Mouse (Mus musculus) spleen, adult 12 weeks (tissue): Measurements from ENCODE around the gene Uqcc1.
A peak's percentile ranks its signal among the peaks of the same experiment; 100 is the strongest.

Experiments used
- DNase-seq: peaks from one replicate; pipeline ENCODE4 v3.0.0; 2022; ENCODE audit warnings: low spot score

Gene Uqcc1

DNA sequence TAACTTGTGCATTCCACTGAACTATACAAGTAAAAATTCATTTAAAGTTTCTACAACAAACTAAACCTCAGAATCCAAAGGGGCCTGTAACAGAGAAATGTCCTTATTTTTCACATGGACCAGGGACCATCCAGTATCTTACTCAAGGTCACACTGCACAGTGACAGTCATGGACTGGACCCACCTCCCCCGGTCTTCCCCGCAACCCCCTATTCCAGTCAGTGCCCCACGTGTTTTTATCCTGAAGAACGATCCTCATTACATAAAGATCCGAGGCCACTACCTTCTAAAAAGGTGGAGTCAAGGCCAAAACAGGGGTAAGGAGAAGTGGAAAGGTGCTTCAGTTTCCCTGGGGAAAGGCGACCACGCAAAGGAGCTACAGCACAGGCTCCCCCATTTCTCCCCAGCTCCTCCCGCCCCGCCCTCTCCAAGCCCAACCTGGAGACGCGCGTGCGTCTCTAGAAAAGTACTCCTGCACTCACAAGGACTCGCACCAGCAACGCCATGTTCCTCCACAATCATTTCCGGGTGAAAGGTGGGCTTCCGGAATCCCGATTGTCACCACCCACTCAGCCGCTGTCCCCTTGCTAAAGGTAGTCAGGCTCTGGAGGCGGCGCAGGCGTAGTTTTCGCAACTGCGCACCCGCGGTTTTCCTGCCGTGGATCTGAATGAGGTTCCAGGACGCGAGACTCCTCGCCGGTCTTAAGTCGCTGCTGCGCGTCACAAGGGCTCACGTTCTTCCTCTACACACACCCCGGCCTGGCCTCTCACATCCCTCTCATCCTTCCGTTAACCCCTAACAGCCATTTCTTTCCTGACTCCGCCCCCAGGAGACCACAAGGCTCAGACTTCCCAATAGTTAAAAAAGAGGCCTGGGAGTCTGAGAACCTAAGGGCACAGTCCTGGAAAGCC is at the start of gene Uqcc1:
TSS of gene Uqcc1 (minus strand) at position 780 of the 912 bp plus-strand sequence.
- DNase-seq = peak; percentile 78

GRCm38 (mm10) chr2:155979328-155979991 is 49.4 kb upstream of the Uqcc1 start:
- DNase-seq = peak; percentile 40

- no peak for DNase-seq
These were observed 44.1 kb upstream of the Uqcc1 start for GRCm38 (mm10) chr2:155974087-155974731.

DNA sequence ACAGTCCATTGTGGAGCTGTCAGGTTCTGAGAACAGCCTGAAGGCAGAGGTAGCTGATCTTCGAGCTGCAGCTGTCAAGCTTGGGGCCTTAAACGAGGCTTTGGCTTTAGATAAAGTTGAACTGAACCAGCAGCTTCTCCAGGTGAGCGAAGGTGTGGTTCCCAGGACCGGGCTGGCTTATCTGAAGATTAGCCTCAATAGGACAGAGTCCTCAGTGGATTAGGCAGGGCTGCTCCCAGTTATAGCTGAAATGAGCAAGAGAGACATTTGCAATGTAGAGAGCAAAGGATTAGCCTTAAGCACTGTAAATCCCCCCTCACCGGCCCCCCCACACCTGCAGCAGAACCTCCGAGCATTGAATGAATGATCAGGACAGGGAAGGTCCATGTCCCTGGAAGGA is 43.2 kb upstream of the Uqcc1 start:
- no peak for DNase-seq

- DNase-seq = no peak
These were observed 32.9 kb upstream of the Uqcc1 start for GRCm38 (mm10) chr2:155962991-155963390.

- no peak for DNase-seq
These were observed 31.8 kb upstream of the Uqcc1 start for GRCm38 (mm10) chr2:155961862-155962261.

- no peak for DNase-seq
These were observed 29.9 kb upstream of the Uqcc1 start for GRCm38 (mm10) chr2:155959981-155960380.

DNA sequence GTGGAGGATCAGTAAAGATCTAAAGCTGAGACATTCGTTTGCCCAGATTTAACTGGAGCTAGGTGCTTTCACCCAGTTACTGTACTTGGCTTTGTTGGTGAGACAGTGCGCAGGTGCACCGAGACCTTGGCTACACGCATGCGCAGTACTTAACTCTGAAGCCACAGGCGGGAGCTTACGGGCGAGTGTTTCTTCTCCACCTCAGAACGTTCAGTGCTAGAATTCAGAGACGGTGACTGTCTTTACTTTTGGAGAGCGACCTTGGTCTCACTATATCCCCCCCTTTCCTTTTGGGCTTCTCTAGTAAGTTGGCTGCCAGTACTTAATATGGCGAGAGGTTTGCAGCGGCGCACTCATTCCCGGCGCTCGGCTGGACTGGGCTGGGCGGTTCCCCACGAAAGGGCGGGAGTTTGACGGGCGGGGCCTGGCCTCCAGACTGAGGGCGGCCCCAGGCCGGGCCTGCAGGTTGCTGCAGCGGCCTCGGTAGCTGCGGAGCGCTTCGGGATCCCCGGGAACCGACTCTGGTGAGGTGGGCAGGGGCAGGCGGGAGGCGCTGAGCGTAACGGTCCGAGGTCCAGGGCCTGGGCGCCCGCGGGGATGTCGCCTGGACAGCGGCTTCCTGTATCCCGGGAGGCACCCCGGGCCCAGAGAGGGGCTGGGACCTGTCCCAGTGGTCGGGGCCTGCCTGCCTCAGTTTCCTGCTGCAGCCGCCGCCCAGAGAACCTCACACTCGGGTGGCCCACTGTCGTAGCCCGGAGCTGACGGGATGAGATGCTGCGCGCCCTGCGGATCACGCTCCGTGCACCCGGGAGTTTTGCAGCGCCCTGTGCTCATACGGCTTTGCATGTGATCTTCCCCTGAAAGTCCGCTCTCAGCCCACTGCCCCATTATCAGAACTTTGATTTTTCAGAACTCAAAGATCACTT is 26.3 kb upstream of the Uqcc1 start, which contains the start of gene Cep250:
TSS of gene Cep250 (plus strand) at position 325 of the 926 bp plus-strand sequence.
- peak; percentile 87 for DNase-seq

DNA sequence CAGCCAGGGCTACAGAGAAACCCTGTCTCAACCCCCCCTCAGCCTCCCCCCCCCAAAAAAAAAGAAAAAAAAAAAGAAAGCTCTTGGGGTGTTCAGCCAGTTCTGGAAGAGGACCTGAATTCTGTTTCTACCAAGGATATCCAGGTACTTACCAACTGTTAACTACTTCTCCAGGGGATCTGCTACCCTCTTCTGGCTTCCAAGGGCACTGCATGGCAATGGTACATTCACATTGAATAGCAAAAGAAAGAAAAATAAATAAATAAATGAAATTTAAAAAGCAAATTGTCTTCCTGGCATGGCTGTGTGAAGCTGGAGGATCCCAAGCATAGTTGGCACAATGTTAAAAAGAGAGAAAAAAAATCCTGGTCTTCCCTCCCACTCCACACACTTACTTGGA is 21.9 kb upstream of the Uqcc1 start:
- no peak for DNase-seq

GRCm38 (mm10) chr2:155949362-155949761 is 19.3 kb upstream of the Uqcc1 start:
- DNase-seq = no peak

GRCm38 (mm10) chr2:155947390-155948002 is 17.4 kb upstream of the Uqcc1 start:
- DNase-seq = no peak

DNA sequence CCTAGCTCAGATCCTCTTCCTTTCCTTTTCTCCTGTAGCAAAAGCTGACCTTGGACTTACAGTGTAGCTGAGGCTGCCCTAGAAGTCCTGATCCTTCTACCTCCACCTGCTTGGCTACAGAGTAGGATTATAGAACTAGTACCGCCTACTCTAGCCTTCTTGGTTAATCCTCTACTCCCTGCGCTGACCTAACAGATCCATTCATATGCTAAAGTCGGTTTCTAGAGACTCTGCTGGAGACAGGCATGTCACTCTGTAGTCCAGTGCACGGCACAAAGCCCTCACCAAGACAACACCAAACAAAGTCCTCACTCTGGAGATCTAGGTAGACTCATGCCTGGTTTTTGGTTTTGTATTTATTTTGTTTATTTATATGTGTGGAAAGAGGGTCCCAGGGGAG is 16.4 kb upstream of the Uqcc1 start:
- DNase-seq = no peak

- DNase-seq = peak; percentile 60
These were observed 16.0 kb upstream of the Uqcc1 start for GRCm38 (mm10) chr2:155946069-155946468.

DNA sequence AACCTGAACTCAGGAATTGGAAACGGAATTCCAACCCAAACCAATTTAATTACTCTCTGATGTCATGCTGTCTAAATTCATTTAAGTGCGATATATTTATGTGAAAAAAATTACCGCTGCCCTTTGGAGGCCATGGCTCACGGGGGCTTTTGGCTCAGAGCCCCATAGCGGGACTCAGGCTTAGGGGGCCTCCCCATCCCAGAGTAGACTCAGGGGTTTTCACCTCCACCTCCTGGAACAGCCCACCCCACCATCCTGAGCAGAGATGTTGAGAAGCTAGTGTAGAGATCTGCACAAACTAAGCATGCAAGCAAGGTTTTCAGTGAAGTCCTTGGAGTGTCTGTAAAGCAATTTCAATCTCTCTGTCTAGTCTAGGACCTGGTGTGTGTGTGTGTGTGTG is 15.5 kb upstream of the Uqcc1 start:
- DNase-seq = no peak

DNA sequence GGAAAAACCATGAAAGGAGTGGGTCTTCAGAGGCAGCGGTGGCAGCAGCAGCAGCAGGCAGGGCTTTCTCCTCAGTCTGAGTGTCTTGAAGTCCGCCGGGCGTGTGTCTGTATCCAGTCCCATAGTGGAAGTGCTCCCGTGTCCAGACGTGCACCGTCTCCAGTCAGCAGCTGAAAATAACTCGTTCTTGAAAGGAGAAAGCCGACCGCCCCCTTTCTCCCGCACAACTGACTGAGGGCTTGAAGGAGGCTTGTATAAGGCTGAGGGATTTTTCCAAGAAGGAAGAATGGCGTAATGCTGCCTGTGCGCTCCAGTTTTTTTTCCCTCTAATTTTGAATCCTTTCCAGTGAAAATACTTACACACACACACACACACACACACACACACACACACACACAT is 15.0 kb upstream of the Uqcc1 start, which contains the start of gene Gdf5:
TSS of gene Gdf5 (minus strand) at position 244 of the 400 bp plus-strand sequence.
- no peak for DNase-seq

DNA sequence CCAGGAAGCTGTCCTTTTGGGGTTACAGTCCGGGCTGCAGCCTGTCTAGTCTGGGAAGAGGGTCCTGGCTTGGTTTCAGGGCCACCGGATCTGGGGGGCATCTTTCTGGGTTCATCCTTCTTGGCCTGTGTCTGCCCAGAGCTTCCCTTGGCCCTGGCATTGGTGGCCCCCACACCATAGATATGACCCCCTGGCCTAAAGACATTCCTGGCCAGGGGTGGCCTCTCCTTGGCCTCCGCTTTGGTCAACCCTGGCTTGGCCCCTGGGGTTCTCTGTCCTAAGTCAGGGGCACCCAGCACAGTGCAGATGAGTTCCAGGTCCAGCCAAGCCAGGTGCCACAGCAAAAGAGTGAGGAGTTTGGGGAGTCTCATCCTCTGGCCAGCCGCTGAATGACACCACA is 14.6 kb upstream of the Uqcc1 start:
- no peak for DNase-seq

DNA sequence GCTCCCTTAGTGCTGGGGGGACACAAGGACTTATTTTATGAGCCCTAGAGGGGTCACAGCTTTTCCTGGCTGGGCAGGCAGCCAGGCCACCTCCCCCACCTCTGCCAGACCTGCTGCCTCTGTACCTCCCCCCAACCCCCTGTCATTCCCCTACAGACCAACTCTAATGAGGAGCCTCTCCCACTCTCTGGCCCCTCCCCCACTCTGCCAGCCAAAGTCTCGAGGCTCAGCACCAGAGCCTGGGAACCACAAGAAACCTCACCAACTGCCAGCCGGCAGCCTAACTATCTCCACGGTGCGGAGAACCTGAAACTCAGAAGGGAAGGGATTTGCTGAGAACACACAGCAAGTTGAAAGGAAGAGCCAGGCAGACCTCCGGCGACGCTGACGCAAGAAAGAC is 13.4 kb upstream of the Uqcc1 start:
- no peak for DNase-seq

GRCm38 (mm10) chr2:155941697-155942442 is 11.8 kb upstream of the Uqcc1 start:
- no peak for DNase-seq

DNA sequence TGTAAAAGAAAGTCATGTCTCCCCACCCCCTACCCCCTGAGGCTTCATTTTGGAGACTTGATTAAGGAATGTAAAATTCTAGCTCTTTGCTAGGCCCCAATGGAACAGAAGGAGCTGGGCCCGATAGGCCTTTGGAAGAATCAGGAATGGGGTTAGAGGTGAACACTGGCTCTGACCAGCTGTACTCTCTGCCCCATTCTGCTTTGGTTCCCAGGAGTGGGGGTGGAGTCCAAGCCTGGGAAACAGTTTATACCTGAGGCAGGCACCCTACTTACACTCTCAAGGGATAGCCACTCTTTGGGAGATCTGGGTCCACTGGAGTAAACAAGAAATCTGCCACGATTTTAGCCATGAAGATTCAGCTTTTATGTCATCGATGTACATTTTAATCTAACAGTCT is 10.6 kb upstream of the Uqcc1 start, which contains the start of gene Gm15557:
TSS of gene Gm15557 (plus strand) at position 48 of the 400 bp plus-strand sequence.
- DNase-seq = no peak

DNA sequence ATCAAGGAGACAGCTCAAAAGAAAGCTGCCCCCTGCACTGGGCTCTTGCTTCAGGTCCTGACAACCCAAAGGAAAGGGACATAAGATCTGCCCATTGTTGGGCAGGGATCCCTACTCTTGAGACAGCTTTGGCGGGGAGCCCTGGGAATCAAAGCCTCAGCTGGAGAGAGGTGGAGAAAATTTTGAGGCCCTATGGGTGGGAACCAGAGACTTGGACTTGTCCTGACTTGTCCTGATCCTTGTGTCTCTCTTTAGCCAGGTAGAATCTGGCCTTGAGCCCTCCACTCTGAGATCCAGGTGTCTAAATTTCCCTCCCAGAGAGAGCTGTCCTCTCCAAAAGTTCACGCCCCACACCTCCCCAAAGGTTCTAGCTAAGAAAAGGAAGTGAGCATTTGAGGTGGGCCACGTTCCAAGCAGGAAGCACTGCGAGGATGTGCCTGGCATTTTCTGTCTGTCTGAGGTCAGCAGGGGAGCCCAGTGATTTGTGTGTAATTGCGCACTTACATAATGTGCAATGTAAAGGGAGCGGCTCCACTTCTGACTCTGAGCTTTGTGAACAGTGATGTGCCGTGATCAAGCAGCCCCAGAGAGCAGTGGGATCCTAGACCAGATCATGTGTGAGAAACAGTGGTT is 9.9 kb upstream of the Uqcc1 start:
- DNase-seq = no peak
